Mouse (Mus musculus) midbrain, embryonic 15.5 days (tissue): ENCODE measurements around the gene Gm20388. TPM values are rescaled to one million over a fixed set of nuclear protein-coding genes. Genes with fewer than 3 reads are reported as not detected.

Experiments used
- ATAC-seq: fragments of 200-750 bp; cut with Nextera tagmentation; replicated peaks from 2 replicates; pipeline ENCODE4 v1.8.0; 2017; ENCODE audit warnings: moderate TSS enrichment
- H3K27ac ChIP-seq: fragments of 300-500 bp; sonication (generic); 2 replicates; pipeline ENCODE4 v1.5.1; 2015; ENCODE audit warnings: mild to moderate bottlenecking, inconsistent platforms
- H3K27me3 ChIP-seq: fragments of 300-500 bp; sonication (generic); replicated peaks from 2 replicates; pipeline ENCODE4 v1.6.1; 2015; ENCODE audit warnings: inconsistent platforms
- H3K36me3 ChIP-seq: fragments of 300-500 bp; sonication (generic); replicated peaks from 2 replicates; pipeline ENCODE4 v1.6.1; 2015; ENCODE audit warnings: inconsistent platforms
- H3K4me1 ChIP-seq: fragments of 300-500 bp; sonication (generic); 2 replicates; pipeline ENCODE4 v1.6.1; 2015; ENCODE audit warnings: inconsistent platforms
- H3K4me2 ChIP-seq: fragments of 300-500 bp; sonication (generic); 2 replicates; pipeline ENCODE4 v1.6.1; 2015; ENCODE audit warnings: inconsistent platforms, mild to moderate bottlenecking, moderate library complexity
- H3K4me3 ChIP-seq: fragments of 300-500 bp; sonication (generic); 2 replicates; pipeline ENCODE4 v1.5.1; 2015; ENCODE audit warnings: mild to moderate bottlenecking, inconsistent platforms
- H3K9ac ChIP-seq: fragments of 300-500 bp; sonication (generic); 2 replicates; pipeline ENCODE4 v1.6.1; 2015; ENCODE audit warnings: mild to moderate bottlenecking, inconsistent platforms
- H3K9me3 ChIP-seq: fragments of 300-500 bp; sonication (generic); 2 replicates; pipeline ENCODE4 v1.6.1; 2016; ENCODE audit warnings: inconsistent platforms
- WGBS: fragments of 180-500 bp; shearing (Covaris S2); methylation state at CpG from one replicate; pipeline ENCODE4 v1.1.7; 2015; ENCODE audit warnings: mixed read lengths; 5-methylcytosine and 5-hydroxymethylcytosine counted together
- polyA plus RNA-seq: library from polyadenylated mRNA; unstranded; fragments of >200 nt; fragmentation: Nextera tagmentation; extraction: Ambion mirVana; gene quantifications from 2 replicates; pipeline ENCODE4 v1.2.1, GENCODE M21; 2015

Gene Gm20388
- polyA plus RNA-seq, 1 experiment from 2014 or later = 5.6 TPM

- Histone ChIP-seq H3K27ac (peak overlapping the region; percentile 56; the same call in 1 of the 2 replicates), H3K4me2 (no peak overlapping the region), H3K4me1 (peaks cover 24% of the 10 kb centered on the region), H3K27me3 (no peaks in the 10 kb centered on the region), H3K4me3 (no peak overlapping the region), H3K9me3 (no peaks in the 10 kb centered on the region), H3K9ac (no peak overlapping the region), H3K36me3 (no peaks in the 10 kb centered on the region)
- no peak for ATAC-seq
- WGBS = 57% methylated on average over 9 of the region's 9 CpGs
Measured at GRCm38 (mm10) chr8:122942803-122943713, 3032.4 kb downstream of the Gm20388 start.

- no peak overlapping the region for H3K9ac ChIP-seq
- H3K4me1 ChIP-seq = peaks cover 30% of the 10 kb centered on the region
- no peaks in the 10 kb centered on the region for H3K9me3 ChIP-seq
- no peaks in the 10 kb centered on the region for H3K27me3 ChIP-seq
- no peaks in the 10 kb centered on the region for H3K36me3 ChIP-seq
- H3K4me2 ChIP-seq = no peak overlapping the region
- H3K27ac ChIP-seq = no peak overlapping the region
- 68% methylated on average over 2 of the region's 2 CpGs for WGBS
- no peak overlapping the region for H3K4me3 ChIP-seq
- ATAC-seq = no peak
Measured at GRCm38 (mm10) chr8:122945775-122946174, 3035.1 kb downstream of the Gm20388 start.

GRCm38 (mm10) chr8:122949701-122950100 is 3039.1 kb downstream of the Gm20388 start:
- Histone ChIP-seq H3K4me2 (no peak overlapping the region), H3K27me3 (no peaks in the 10 kb centered on the region), H3K4me1 (peaks cover 27% of the 10 kb centered on the region), H3K9ac (no peak overlapping the region), H3K4me3 (no peak overlapping the region), H3K36me3 (no peaks in the 10 kb centered on the region), H3K9me3 (no peaks in the 10 kb centered on the region), H3K27ac (no peak overlapping the region)
- 84% methylated on average over 5 of the region's 5 CpGs for WGBS
- no peak for ATAC-seq

- no peak overlapping the region for H3K27ac ChIP-seq
- H3K9me3 ChIP-seq = no peaks in the 10 kb centered on the region
- no peak overlapping the region for H3K9ac ChIP-seq
- H3K27me3 ChIP-seq = no peaks in the 10 kb centered on the region
- no peak for ATAC-seq
- no peak overlapping the region for H3K4me3 ChIP-seq
- 92% methylated on average over 5 of the region's 5 CpGs for WGBS
- H3K4me1 ChIP-seq = peaks cover 25% of the 10 kb centered on the region
- no peaks in the 10 kb centered on the region for H3K36me3 ChIP-seq
- no peak overlapping the region for H3K4me2 ChIP-seq
Measured at GRCm38 (mm10) chr8:122951456-122951855, 3040.8 kb downstream of the Gm20388 start.

GRCm38 (mm10) chr8:122953028-122953427 is 3042.4 kb downstream of the Gm20388 start:
- ATAC-seq = no peak
- no peak overlapping the region for H3K9ac ChIP-seq
- 95% methylated on average over 6 of the region's 6 CpGs for WGBS
- H3K4me3 ChIP-seq = no peak overlapping the region
- peaks cover 25% of the 10 kb centered on the region for H3K4me1 ChIP-seq
- no peaks in the 10 kb centered on the region for H3K9me3 ChIP-seq
- H3K36me3 ChIP-seq = no peaks in the 10 kb centered on the region
- H3K27ac ChIP-seq = no peak overlapping the region
- no peak overlapping the region for H3K4me2 ChIP-seq
- no peaks in the 10 kb centered on the region for H3K27me3 ChIP-seq

- H3K4me3 ChIP-seq = no peak overlapping the region
- no peaks in the 10 kb centered on the region for H3K27me3 ChIP-seq
- no peak overlapping the region for H3K4me2 ChIP-seq
- H3K36me3 ChIP-seq = no peaks in the 10 kb centered on the region
- H3K9ac ChIP-seq = no peak overlapping the region
- H3K9me3 ChIP-seq = no peaks in the 10 kb centered on the region
- peaks cover 21% of the 10 kb centered on the region for H3K4me1 ChIP-seq
- no peak for ATAC-seq
- no peak overlapping the region for H3K27ac ChIP-seq
- WGBS = 88% methylated on average over 3 of the region's 3 CpGs
Measured at GRCm38 (mm10) chr8:122954090-122954799, 3043.6 kb downstream of the Gm20388 start.

- H3K9ac ChIP-seq = no peak overlapping the region
Measured at GRCm38 (mm10) chr8:122955195-122955594, 3044.6 kb downstream of the Gm20388 start.

GRCm38 (mm10) chr8:122955997-122956396 is 3045.4 kb downstream of the Gm20388 start:
- Histone ChIP-seq H3K4me3 (no peak overlapping the region), H3K27me3 (no peaks in the 10 kb centered on the region), H3K36me3 (no peaks in the 10 kb centered on the region), H3K9ac (no peak overlapping the region), H3K4me2 (no peak overlapping the region), H3K27ac (no peak overlapping the region), H3K9me3 (no peaks in the 10 kb centered on the region), H3K4me1 (peaks cover 13% of the 10 kb centered on the region; the same call in 1 of the 2 replicates)
- WGBS = 93% methylated on average over 3 of the region's 3 CpGs
- ATAC-seq = no peak

More at GRCm38 (mm10) chr8:122955195-122955594, 3044.6 kb downstream of the Gm20388 start:
- H3K36me3 ChIP-seq = no peaks in the 10 kb centered on the region
- no peak overlapping the region for H3K4me2 ChIP-seq
- peaks cover 11% of the 10 kb centered on the region; the same call in 1 of the 2 replicates for H3K4me1 ChIP-seq
- H3K9me3 ChIP-seq = no peaks in the 10 kb centered on the region
- no peaks in the 10 kb centered on the region for H3K27me3 ChIP-seq
- H3K4me3 ChIP-seq = no peak overlapping the region
- no peak for ATAC-seq
- H3K27ac ChIP-seq = no peak overlapping the region

- no peak for ATAC-seq
- no peak overlapping the region for H3K9ac ChIP-seq
- no peak overlapping the region for H3K4me2 ChIP-seq
- H3K9me3 ChIP-seq = no peaks in the 10 kb centered on the region
- 90% methylated on average over 5 of the region's 5 CpGs for WGBS
- H3K36me3 ChIP-seq = no peaks in the 10 kb centered on the region
- H3K27me3 ChIP-seq = no peaks in the 10 kb centered on the region
- H3K27ac ChIP-seq = no peak overlapping the region
- H3K4me1 ChIP-seq = peaks cover 18% of the 10 kb centered on the region
- H3K4me3 ChIP-seq = no peak overlapping the region
Measured at GRCm38 (mm10) chr8:122960323-122960722, 3049.7 kb downstream of the Gm20388 start.

- H3K9ac ChIP-seq = no peak overlapping the region
- WGBS = 23% methylated on average over 1 of the region's 1 CpGs
- no peak for ATAC-seq
- no peaks in the 10 kb centered on the region for H3K36me3 ChIP-seq
- H3K4me1 ChIP-seq = peaks cover 18% of the 10 kb centered on the region
- H3K4me2 ChIP-seq = no peak overlapping the region
- H3K9me3 ChIP-seq = no peaks in the 10 kb centered on the region
- no peaks in the 10 kb centered on the region for H3K27me3 ChIP-seq
- H3K27ac ChIP-seq = no peak overlapping the region
- H3K4me3 ChIP-seq = no peak overlapping the region
Measured at GRCm38 (mm10) chr8:122960932-122961331, 3050.3 kb downstream of the Gm20388 start.

GRCm38 (mm10) chr8:122961458-122961857 is 3050.8 kb downstream of the Gm20388 start:
- ATAC-seq = no peak
- H3K27me3 ChIP-seq = no peaks in the 10 kb centered on the region
- H3K27ac ChIP-seq = no peak overlapping the region
- H3K4me2 ChIP-seq = no peak overlapping the region
- H3K4me1 ChIP-seq = peaks cover 18% of the 10 kb centered on the region
- WGBS = 77% methylated on average over 2 of the region's 2 CpGs
- no peak overlapping the region for H3K4me3 ChIP-seq
- no peaks in the 10 kb centered on the region for H3K9me3 ChIP-seq
- no peak overlapping the region for H3K9ac ChIP-seq
- no peaks in the 10 kb centered on the region for H3K36me3 ChIP-seq

GRCm38 (mm10) chr8:122962046-122962445 is 3051.4 kb downstream of the Gm20388 start:
- 52% methylated on average over 5 of the region's 5 CpGs for WGBS
- Histone ChIP-seq H3K9me3 (no peaks in the 10 kb centered on the region), H3K4me1 (peaks cover 18% of the 10 kb centered on the region), H3K4me3 (no peak overlapping the region), H3K36me3 (no peaks in the 10 kb centered on the region), H3K9ac (no peak overlapping the region), H3K4me2 (no peak overlapping the region), H3K27ac (no peak overlapping the region), H3K27me3 (no peaks in the 10 kb centered on the region)
- no peak for ATAC-seq
